Mouse (Mus musculus): ENCODE data around the gene Il9r.

DNA sequence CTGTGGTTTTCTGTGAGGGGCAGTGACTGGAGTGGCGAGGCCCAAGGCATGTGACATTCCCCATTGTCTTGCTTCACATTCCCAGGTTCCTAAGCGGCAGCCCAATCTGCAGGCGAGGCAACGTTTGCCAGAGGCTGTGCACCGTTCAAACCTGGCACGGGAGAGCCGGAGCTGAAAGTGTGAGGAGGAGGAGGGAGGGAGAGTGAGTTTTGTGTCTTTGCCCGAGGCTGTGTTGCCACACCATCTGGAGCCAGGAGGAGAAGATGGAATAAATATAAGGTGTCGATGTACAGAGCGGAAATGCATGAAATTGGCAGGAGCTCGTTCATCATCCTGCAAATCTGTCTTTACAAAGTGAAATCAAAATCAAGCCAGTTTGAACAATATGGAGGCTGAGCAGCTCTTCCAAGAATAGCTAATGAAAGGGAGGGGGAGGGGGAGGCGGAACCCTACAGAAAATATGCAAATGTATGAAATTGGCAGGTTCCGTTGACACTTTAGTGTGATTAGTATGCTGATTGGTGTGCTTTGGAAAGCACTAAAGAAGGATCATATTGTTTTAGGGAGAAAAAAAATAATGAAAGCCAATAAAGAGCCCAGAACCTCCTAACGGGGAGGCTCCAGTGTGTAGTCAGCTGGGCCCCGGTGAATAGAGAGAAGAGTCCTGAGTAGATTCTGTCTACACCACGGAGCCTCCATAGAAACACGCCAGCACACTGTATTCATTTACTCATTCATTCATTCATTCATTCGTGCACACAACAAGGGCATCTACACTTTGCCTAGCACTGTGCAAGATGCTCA is 42.1 kb downstream of the Il9r start:
- no peak for TF ChIP-seq CTCF (IDR thresholded peaks at IDR 0.05; ENCODE audit: extremely low read depth, insufficient read depth, insufficient read length, insufficient replicate concordance)
- TF ChIP-seq POLR2A (IDR thresholded peaks at IDR 0.05; ENCODE audit: low read depth, low read length), result no peak

All from spleen, adult 2 months (tissue).